Mouse (Mus musculus) left cerebral cortex, adult 9 months (tissue): Measurements from ENCODE around the gene Rhox3h.
"Not testable (repeated sequence)": the region's sequence is repeated elsewhere in the genome, so short reads cannot be mapped to it uniquely, and the experiment has no call there.

Experiments used
- DNase-seq, 2 experiments: peaks; one replicate each; pipeline ENCODE4 v3.0.0; 2022; ENCODE audit warnings: low spot score in 2 of 2

Gene Rhox3h

DNA sequence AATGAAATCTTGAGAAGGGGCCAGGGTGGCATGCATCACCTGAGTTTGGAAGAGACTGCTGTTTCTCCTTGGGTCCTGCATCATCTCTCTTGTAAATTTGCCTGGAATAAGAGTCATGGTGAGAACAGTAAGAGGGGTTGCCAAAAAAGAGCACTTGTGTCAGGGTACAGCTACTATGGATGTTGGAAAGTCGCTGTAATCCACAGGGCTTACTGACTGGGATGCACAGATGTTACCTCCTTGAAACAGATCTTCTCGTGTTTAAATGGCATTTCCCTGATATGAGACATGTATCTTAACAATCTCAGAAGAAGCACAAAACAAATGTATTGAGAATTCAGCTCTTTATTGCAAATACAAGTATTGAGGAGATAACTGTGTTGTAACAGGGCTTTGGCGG, at the start of gene Rhox3h:
Gene Rhox3h (minus strand): TSS at position 101 of the 400 bp plus-strand sequence.
- not testable (repeated sequence) for DNase-seq

DNA sequence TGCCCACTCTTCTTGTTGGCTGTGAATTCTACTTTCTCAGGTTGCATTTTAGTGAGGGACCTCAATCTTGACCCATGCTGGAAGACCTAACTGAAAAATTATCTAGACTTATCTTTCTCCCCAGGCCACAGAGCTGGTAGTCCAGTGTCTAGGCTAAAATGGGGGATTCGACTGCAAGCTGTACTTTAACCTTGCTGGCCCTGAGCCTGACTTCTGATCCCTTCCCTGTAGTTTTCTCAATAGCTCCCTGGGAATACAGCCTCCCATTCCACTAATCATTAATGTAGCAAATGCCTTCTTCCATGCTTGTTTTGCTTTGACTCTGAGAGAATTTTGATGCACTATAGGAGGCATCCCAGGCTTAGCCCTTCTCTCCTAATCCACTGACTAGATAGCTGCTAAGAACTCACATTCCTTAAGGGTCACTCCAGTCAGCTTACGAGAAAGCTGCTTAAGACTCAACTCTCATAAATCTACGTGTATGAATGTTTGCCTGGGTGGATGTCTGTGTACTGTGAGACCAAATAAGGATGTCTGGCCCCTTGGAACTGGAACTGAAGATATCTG, 33.3 kb upstream of the Rhox3h start:
- DNase-seq = no peak

- no peak for DNase-seq
Observed at GRCm38 (mm10) chrX:37692261-37692660, 23.7 kb upstream of the Rhox3h start.

GRCm38 (mm10) chrX:37683031-37683715, 14.6 kb upstream of the Rhox3h start:
- no peak for DNase-seq

DNA sequence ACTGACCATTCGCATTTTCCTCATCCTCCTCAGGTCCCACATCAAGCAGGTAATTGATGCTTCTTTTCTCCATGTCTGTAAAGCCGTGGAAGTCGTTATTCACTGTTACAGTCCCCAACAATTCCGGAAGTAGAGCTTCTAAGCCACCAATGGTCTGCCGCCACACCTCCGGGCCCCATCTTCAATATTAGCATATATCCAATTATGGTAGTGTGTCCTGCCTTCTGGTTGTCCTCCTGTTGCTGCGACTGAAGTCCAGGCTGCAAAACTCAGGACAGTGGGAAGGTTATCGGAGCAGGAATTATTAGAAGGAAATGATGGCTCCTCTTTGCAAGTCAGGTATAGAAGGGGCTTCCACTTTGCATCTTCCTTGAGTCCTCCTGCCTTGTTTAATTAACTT, 4.6 kb upstream of the Rhox3h start, which contains the start of gene Rhox2h:
Gene Rhox2h (minus strand): TSS at position 101 of the 400 bp plus-strand sequence.
- DNase-seq = not testable (repeated sequence)

DNA sequence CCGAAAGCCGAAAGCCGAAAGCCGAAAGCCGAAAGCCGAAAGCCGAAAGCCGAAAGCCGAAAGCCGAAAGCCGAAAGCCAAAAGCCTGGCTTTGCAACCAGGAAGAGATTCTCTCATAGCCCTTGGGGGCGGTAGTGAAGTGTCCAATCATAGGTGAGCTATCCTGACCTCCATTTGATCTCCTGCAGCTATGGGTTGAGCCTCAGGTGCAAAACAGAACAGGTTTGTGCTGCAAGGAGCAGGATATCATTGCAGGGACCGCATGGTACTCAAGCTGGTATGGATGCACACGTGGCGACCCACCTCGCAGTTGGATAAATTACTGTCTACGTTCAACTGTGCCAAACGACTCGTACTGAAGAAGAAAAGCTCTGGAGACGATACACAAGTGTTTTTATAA, 17.3 kb downstream of the Rhox3h start, which contains the start of gene Rhox4g:
Gene Rhox4g (minus strand): TSS at position 101 of the 400 bp plus-strand sequence.
- not testable (repeated sequence) for DNase-seq

- DNase-seq = not testable (repeated sequence)
Observed at GRCm38 (mm10) chrX:37643370-37643769, 25.2 kb downstream of the Rhox3h start, which contains the start of gene Rhox2g. Gene Rhox2g, minus strand, starts transcription at chrX:37643470.

DNA sequence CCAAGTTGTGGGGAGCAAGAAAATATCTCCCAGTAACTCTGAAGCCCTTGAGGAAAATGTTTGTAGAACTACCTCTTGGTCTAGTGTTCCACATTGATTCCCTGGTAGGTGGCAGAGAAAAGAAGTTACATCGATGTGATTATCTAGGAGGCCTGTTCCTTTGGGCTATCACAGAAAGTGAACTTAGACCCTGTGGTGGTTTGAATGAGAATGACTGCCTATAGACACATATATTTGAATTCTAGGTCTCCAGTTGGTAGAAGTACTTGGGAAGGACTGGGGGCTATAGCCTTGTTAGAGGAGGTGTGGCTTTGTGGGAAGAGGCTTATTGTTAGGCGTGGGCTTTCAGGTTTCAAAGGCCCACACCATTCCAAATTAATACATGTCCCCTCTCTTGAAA, 40.1 kb downstream of the Rhox3h start, which contains the start of gene Rhox3g:
Gene Rhox3g (minus strand): TSS at position 101 of the 400 bp plus-strand sequence.
- not testable (repeated sequence) for DNase-seq
